Mouse (Mus musculus): ENCODE results near the gene Nedd9. TPM values are rescaled to one million over a fixed set of nuclear protein-coding genes. Genes with fewer than 3 reads are reported as not detected.
A peak's percentile ranks its signal among the peaks of the same experiment; 100 is the strongest.

Nedd9 gene
- polyA plus RNA-seq, 1 experiment from 2014 or later, result 28.5 TPM

DNA sequence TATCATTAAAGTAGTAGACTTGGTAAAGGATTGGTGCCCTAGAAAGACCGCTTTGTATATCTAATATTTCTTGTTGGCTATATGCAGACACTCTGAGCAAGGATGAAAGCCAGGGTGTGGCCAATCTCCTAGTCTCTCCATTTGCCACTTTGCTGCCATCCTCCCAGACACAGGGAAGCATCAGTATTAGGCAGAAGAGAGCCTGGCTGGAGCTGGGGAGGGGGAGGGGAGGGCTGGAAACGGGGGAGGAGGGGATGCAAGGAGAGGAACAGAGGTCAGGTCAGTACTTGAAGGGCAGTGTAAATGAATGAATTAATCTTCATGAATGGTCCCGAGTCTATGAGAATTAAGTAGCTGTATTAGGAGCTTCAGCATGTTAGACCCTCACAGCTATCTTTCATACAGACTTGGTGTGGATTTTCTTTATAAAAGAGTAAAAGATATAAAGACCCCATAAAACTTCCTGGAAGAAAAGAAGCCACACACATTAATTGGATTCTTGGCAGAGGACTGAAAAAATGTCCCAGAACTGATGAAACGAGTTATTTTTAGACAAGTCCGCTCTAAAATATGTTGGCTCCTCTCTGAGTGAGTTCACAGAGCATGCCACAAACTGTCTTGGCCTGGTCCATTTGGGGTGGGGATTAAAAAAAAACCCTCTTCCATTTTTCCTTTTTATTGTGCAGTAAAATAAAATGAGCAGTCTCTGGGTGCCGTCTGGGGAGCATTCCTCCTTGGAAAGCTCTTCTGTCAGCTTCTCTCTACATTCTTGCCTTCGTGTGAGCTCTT is 23.7 kb upstream of the Nedd9 start:
- Histone ChIP-seq H3K4me3 (no peak overlapping the region), H3K4me2 (replicated peaks) (no peak overlapping the region), H3K4me1 (peaks cover 20% of the 10 kb centered on the region), H3K9me3 (no peaks in the 10 kb centered on the region), H3K27me3 (no peaks in the 10 kb centered on the region), H3K27ac (no peak overlapping the region), H3K36me3 (no peaks in the 10 kb centered on the region), H3K9ac (no peak overlapping the region)
- ATAC-seq (ENCODE audit: low FRiP score, low read depth), result peak; percentile 19; the same call in 1 of the 2 replicates
- 28% methylated on average over 7 of the region's 7 CpGs for WGBS

GRCm38 (mm10) chr13:41505594-41505993 is 18.4 kb upstream of the Nedd9 start:
- Histone ChIP-seq H3K4me2 (replicated peaks) (no peak overlapping the region), H3K27me3 (no peaks in the 10 kb centered on the region), H3K36me3 (no peaks in the 10 kb centered on the region), H3K9me3 (no peaks in the 10 kb centered on the region), H3K4me1 (peaks cover 1% of the 10 kb centered on the region; the same call in 1 of the 2 replicates), H3K27ac (no peak overlapping the region), H3K9ac (no peak overlapping the region), H3K4me3 (no peak overlapping the region)
- WGBS, result 85% methylated on average over 2 of the region's 2 CpGs
- ATAC-seq (ENCODE audit: low FRiP score, low read depth), result no peak

- no peaks in the 10 kb centered on the region for H3K36me3 ChIP-seq
- no peaks in the 10 kb centered on the region for H3K9me3 ChIP-seq
- no peak overlapping the region for H3K4me2 ChIP-seq (replicated peaks)
- WGBS, result 82% methylated on average over 2 of the region's 2 CpGs
- no peaks in the 10 kb centered on the region for H3K27me3 ChIP-seq
- ATAC-seq (ENCODE audit: low FRiP score, low read depth), result no peak
- no peak overlapping the region for H3K27ac ChIP-seq
- H3K9ac ChIP-seq, result no peak overlapping the region
- H3K4me3 ChIP-seq, result no peak overlapping the region
- no peaks in the 10 kb centered on the region for H3K4me1 ChIP-seq
Measured at GRCm38 (mm10) chr13:41504997-41505396, 17.8 kb upstream of the Nedd9 start.

GRCm38 (mm10) chr13:41504448-41504847 is 17.3 kb upstream of the Nedd9 start:
- H3K27me3 ChIP-seq, result no peaks in the 10 kb centered on the region
- H3K4me3 ChIP-seq, result no peak overlapping the region
- H3K9ac ChIP-seq, result no peak overlapping the region
- ATAC-seq (ENCODE audit: low FRiP score, low read depth), result no peak
- no peak overlapping the region for H3K4me2 ChIP-seq (replicated peaks)
- no peaks in the 10 kb centered on the region for H3K4me1 ChIP-seq
- H3K36me3 ChIP-seq, result no peaks in the 10 kb centered on the region
- no peaks in the 10 kb centered on the region for H3K9me3 ChIP-seq
- 82% methylated on average over 2 of the region's 2 CpGs for WGBS
- no peak overlapping the region for H3K27ac ChIP-seq

GRCm38 (mm10) chr13:41502917-41503301 is 15.7 kb upstream of the Nedd9 start:
- ATAC-seq (ENCODE audit: low FRiP score, low read depth), result no peak
- WGBS, result 82% methylated on average over 2 of the region's 2 CpGs
- H3K4me1 ChIP-seq, result no peaks in the 10 kb centered on the region

DNA sequence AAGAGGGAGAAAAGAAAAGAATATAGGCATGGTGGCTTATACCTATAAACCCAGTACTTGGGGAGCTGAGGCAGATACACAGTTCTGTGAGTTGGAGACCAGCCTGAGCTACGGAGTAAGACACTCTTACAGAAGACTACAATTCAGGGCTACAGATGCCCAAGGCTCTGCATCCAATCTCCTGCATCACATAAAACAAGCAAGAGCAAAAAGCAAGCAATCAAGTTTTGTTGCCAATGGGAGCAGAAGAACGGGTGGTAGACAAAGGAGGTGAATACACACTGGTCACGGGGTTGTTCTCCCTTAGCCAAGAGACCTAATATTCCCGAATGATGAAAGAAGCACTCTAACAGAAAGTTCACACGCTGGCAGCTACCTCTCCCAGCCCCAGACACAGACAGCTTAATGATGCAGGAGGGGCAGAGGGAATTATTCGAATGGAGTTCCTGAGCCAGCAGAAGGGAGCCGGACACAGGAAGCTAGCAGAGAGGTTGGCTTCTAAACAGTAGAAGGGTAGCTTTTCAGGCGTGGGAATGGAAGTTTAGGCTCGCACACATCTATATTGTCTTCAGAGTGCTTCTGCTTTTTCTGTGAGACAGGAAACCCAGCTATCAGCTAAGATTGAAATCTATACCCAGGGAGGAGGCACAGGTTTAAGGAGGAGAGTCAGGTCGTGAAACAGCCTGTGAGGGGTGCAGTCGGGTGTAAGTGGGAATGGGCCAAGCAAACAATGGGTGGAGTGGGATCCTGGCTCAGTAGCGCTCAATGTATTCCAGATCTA is 15.2 kb upstream of the Nedd9 start:
- no peak for ATAC-seq (ENCODE audit: low FRiP score, low read depth)
- no peaks in the 10 kb centered on the region for H3K4me1 ChIP-seq
- H3K36me3 ChIP-seq, result no peaks in the 10 kb centered on the region
- no peaks in the 10 kb centered on the region for H3K27me3 ChIP-seq
- H3K27ac ChIP-seq, result no peak overlapping the region
- H3K4me3 ChIP-seq, result no peak overlapping the region
- 67% methylated on average over 12 of the region's 12 CpGs for WGBS
- no peak overlapping the region; the same call in 1 of the 2 replicates for H3K9ac ChIP-seq
- no peaks in the 10 kb centered on the region for H3K9me3 ChIP-seq
- H3K4me2 ChIP-seq (replicated peaks), result no peak overlapping the region

More at GRCm38 (mm10) chr13:41502917-41503301, 15.7 kb upstream of the Nedd9 start:
- no peaks in the 10 kb centered on the region for H3K9me3 ChIP-seq
- no peak overlapping the region for H3K27ac ChIP-seq
- H3K4me2 ChIP-seq (replicated peaks), result no peak overlapping the region
- H3K4me3 ChIP-seq, result no peak overlapping the region
- no peaks in the 10 kb centered on the region for H3K36me3 ChIP-seq
- H3K9ac ChIP-seq, result no peak overlapping the region
- no peaks in the 10 kb centered on the region for H3K27me3 ChIP-seq

- H3K9ac ChIP-seq, result no peak overlapping the region
- no peak overlapping the region for H3K4me3 ChIP-seq
- H3K9me3 ChIP-seq, result no peaks in the 10 kb centered on the region
- H3K4me2 ChIP-seq (replicated peaks), result no peak overlapping the region
- H3K36me3 ChIP-seq, result no peaks in the 10 kb centered on the region
- no peak for ATAC-seq (ENCODE audit: low FRiP score, low read depth)
- no peaks in the 10 kb centered on the region for H3K27me3 ChIP-seq
- 89% methylated on average over 3 of the region's 3 CpGs for WGBS
- H3K4me1 ChIP-seq, result no peaks in the 10 kb centered on the region
- no peak overlapping the region for H3K27ac ChIP-seq
Measured at GRCm38 (mm10) chr13:41500793-41501192, 13.6 kb upstream of the Nedd9 start.

DNA sequence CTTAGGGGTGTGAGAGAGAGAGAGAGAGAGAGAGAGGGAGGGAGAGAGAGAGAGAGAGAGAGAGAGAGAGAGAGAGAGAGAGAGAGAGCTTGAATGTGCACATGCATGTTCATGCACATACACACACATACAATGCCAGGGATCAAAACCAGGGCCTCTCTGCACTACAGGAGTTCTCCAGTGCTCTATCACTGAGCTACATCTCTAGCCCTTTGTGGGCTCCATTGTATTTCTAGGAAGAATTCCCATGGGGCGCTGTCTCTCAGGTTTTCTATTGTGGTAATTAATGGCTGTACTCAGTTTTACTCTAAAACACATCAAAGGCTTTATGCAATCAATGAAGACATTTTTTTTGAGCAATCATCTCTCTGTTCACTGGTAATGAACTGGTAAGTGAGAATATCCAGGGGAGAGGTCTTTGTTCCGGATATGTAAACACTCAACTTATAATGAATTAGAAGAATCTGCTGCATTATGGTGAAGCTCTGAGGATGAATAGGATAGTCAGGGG is 11.5 kb upstream of the Nedd9 start:
- H3K4me3 ChIP-seq, result no peak overlapping the region
- WGBS, result 83% methylated on average over 2 of the region's 2 CpGs
- no peak overlapping the region for H3K4me2 ChIP-seq (replicated peaks)
- no peak overlapping the region for H3K9ac ChIP-seq
- H3K27me3 ChIP-seq, result no peaks in the 10 kb centered on the region
- H3K4me1 ChIP-seq, result no peaks in the 10 kb centered on the region
- no peaks in the 10 kb centered on the region for H3K36me3 ChIP-seq
- no peak overlapping the region for H3K27ac ChIP-seq
- no peaks in the 10 kb centered on the region for H3K9me3 ChIP-seq
- no peak for ATAC-seq (ENCODE audit: low FRiP score, low read depth)

DNA sequence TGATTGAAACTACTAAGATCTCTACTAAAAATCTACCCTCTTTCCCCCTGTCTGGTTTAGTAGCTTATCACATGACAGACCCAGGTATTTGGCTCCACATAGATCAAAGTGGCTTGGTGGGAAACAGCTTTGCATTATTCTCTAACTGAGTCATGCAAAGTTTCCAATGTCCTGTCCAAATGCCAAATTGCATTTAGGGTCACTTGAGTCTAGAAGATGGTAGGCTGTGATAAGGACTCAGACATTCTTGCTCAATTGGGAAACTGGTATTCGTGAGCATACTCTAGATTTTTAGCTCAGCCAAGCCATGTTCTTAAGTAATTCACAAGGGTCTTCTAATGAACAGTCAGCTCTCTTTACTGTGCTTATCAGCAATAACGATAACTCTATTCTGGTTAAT is 7.5 kb upstream of the Nedd9 start:
- no peak for ATAC-seq (ENCODE audit: low FRiP score, low read depth)
- no peaks in the 10 kb centered on the region for H3K27me3 ChIP-seq
- WGBS, result 86% methylated on average over 2 of the region's 2 CpGs
- peaks cover 10% of the 10 kb centered on the region for H3K4me1 ChIP-seq
- H3K9me3 ChIP-seq, result no peaks in the 10 kb centered on the region
- no peak overlapping the region for H3K4me3 ChIP-seq
- no peak overlapping the region for H3K9ac ChIP-seq
- no peaks in the 10 kb centered on the region for H3K36me3 ChIP-seq
- H3K4me2 ChIP-seq (replicated peaks), result no peak overlapping the region
- no peak overlapping the region for H3K27ac ChIP-seq

- Histone ChIP-seq H3K4me3 (no peak overlapping the region), H3K9ac (no peak overlapping the region), H3K4me2 (replicated peaks) (no peak overlapping the region), H3K36me3 (no peaks in the 10 kb centered on the region), H3K4me1 (peaks cover 13% of the 10 kb centered on the region), H3K27me3 (no peaks in the 10 kb centered on the region), H3K9me3 (no peaks in the 10 kb centered on the region), H3K27ac (no peak overlapping the region)
- WGBS, result 77% methylated on average over 8 of the region's 8 CpGs
- no peak for ATAC-seq (ENCODE audit: low FRiP score, low read depth)
Measured at GRCm38 (mm10) chr13:41491981-41492702, 5.0 kb upstream of the Nedd9 start.

GRCm38 (mm10) chr13:41491522-41491921 is 4.4 kb upstream of the Nedd9 start:
- WGBS, result 70% methylated on average over 7 of the region's 7 CpGs
- H3K9me3 ChIP-seq, result no peaks in the 10 kb centered on the region
- no peak overlapping the region for H3K27ac ChIP-seq
- no peak overlapping the region for H3K4me3 ChIP-seq
- no peak overlapping the region for H3K4me2 ChIP-seq (replicated peaks)
- H3K9ac ChIP-seq, result no peak overlapping the region
- no peak for ATAC-seq (ENCODE audit: low FRiP score, low read depth)
- no peaks in the 10 kb centered on the region for H3K27me3 ChIP-seq
- no peaks in the 10 kb centered on the region for H3K36me3 ChIP-seq
- peaks cover 13% of the 10 kb centered on the region for H3K4me1 ChIP-seq

DNA sequence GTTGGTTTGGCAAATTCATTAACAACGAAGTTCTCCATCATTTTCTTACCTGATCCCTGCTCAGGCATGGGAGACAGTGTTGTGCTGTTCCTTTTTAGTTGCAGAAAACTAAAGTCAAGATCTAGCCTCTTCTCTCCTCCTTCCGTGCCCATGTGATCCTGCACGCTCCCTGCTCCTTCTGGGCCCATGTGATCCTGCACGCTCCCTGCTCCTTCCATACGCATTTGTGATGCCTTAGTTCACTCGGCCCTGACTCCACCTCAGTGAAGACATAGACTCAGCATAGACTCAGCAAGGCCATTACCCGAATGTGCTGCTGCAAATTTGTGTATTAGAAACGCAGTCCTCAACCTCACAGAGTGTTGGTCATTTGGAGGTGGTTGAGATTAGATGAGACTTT is 3.1 kb upstream of the Nedd9 start:
- ATAC-seq (ENCODE audit: low FRiP score, low read depth), result no peak
- no peaks in the 10 kb centered on the region for H3K9me3 ChIP-seq
- no peak overlapping the region for H3K4me2 ChIP-seq (replicated peaks)
- H3K4me3 ChIP-seq, result no peak overlapping the region
- H3K27me3 ChIP-seq, result no peaks in the 10 kb centered on the region
- H3K9ac ChIP-seq, result no peak overlapping the region
- WGBS, result 31% methylated on average over 8 of the region's 8 CpGs
- peaks cover 13% of the 10 kb centered on the region for H3K4me1 ChIP-seq
- H3K27ac ChIP-seq, result no peak overlapping the region
- H3K36me3 ChIP-seq, result no peaks in the 10 kb centered on the region
